Mouse (Mus musculus): Measurements from ENCODE around the gene Nell2.

DNA sequence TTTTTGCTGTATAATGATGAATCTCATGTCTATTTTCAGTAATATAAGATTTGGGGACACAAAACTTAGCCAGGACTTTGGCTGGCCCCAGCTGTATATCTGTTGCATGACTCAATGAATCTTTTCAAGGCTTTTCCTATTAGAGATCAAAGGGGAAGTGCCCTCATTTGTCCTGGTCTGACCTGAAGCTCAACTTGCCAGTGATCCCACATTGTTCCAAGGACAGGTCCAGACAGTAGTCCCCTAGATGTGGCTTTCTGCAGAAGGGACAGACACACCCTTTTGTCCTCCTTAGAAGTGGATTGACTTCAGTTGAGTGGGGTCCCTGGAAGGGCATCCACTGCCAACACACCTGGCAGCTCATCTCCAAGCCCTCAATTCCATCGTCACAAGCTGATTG lies 173.6 kb downstream of the Nell2 start:
- TF ChIP-seq CTCF (IDR thresholded peaks at IDR 0.05; ENCODE audit: insufficient read depth, low read length) (no peak), POLR2A (IDR thresholded peaks at IDR 0.05; ENCODE audit: borderline replicate concordance, extremely low read depth, low read depth, low read length) (no peak)
